Mouse (Mus musculus): Measurements from ENCODE around the gene Acsl1. TPM values are rescaled to one million over a fixed set of nuclear protein-coding genes. Genes with fewer than 3 reads are reported as not detected.
"Not testable (repeated sequence)": the region's sequence is repeated elsewhere in the genome, so short reads cannot be mapped to it uniquely, and the experiment has no call there.

Acsl1 gene
- polyA plus RNA-seq, 1 experiment from 2014 or later: 18.5 TPM

GRCm38 (mm10) chr8:46569659-46570441 lies 99.0 kb downstream of the Acsl1 start:
- no peak overlapping the region for H3K27ac ChIP-seq
- H3K9me3 ChIP-seq (replicated peaks): no peaks in the 10 kb centered on the region
- no peak for ATAC-seq (replicated peaks; ENCODE audit: low FRiP score)
- no peaks in the 10 kb centered on the region for H3K4me1 ChIP-seq
- H3K4me2 ChIP-seq: no peak overlapping the region
- H3K27me3 ChIP-seq: no peaks in the 10 kb centered on the region
- peaks cover 30% of the 10 kb centered on the region for H3K36me3 ChIP-seq
- H3K9ac ChIP-seq: no peak overlapping the region
- no peak overlapping the region for H3K4me3 ChIP-seq (replicated peaks)
- 86% methylated on average over 19 of the region's 19 CpGs for WGBS

GRCm38 (mm10) chr8:46570673-46571072 lies 99.8 kb downstream of the Acsl1 start:
- WGBS: 94% methylated on average over 10 of the region's 14 CpGs
- H3K36me3 ChIP-seq: peaks cover 35% of the 10 kb centered on the region

GRCm38 (mm10) chr8:46573446-46573845 lies 102.6 kb downstream of the Acsl1 start:
- Histone ChIP-seq H3K4me3 (replicated peaks) (no peak overlapping the region), H3K9ac (no peak overlapping the region), H3K27me3 (no peaks in the 10 kb centered on the region), H3K27ac (no peak overlapping the region), H3K9me3 (replicated peaks) (no peaks in the 10 kb centered on the region), H3K36me3 (peaks cover 56% of the 10 kb centered on the region), H3K4me1 (no peaks in the 10 kb centered on the region), H3K4me2 (no peak overlapping the region)
- no peak for ATAC-seq (replicated peaks; ENCODE audit: low FRiP score)
- WGBS: 88% methylated on average over 2 of the region's 2 CpGs

More at GRCm38 (mm10) chr8:46570673-46571072, 99.8 kb downstream of the Acsl1 start:
- Histone ChIP-seq H3K9me3 (replicated peaks) (no peaks in the 10 kb centered on the region), H3K9ac (no peak overlapping the region), H3K4me1 (no peaks in the 10 kb centered on the region), H3K4me2 (no peak overlapping the region), H3K27me3 (no peaks in the 10 kb centered on the region), H3K27ac (no peak overlapping the region), H3K4me3 (replicated peaks) (no peak overlapping the region)
- ATAC-seq (replicated peaks; ENCODE audit: low FRiP score): no peak

GRCm38 (mm10) chr8:46573964-46574363 lies 103.1 kb downstream of the Acsl1 start:
- ATAC-seq (replicated peaks; ENCODE audit: low FRiP score): no peak
- 76% methylated on average over 2 of the region's 2 CpGs for WGBS
- no peak overlapping the region for H3K4me3 ChIP-seq (replicated peaks)
- H3K27me3 ChIP-seq: no peaks in the 10 kb centered on the region
- no peaks in the 10 kb centered on the region for H3K9me3 ChIP-seq (replicated peaks)
- no peak overlapping the region for H3K27ac ChIP-seq
- H3K4me1 ChIP-seq: no peaks in the 10 kb centered on the region
- H3K4me2 ChIP-seq: no peak overlapping the region
- peaks cover 61% of the 10 kb centered on the region for H3K36me3 ChIP-seq
- no peak overlapping the region for H3K9ac ChIP-seq

GRCm38 (mm10) chr8:46578794-46579193 lies 108.0 kb downstream of the Acsl1 start:
- H3K4me2 ChIP-seq: no peak overlapping the region
- H3K9me3 ChIP-seq (replicated peaks): no peaks in the 10 kb centered on the region
- no peak overlapping the region for H3K27ac ChIP-seq
- 96% methylated on average over 9 of the region's 9 CpGs for WGBS
- ATAC-seq (replicated peaks; ENCODE audit: low FRiP score): no peak
- H3K4me1 ChIP-seq: no peaks in the 10 kb centered on the region
- H3K27me3 ChIP-seq: no peaks in the 10 kb centered on the region
- H3K36me3 ChIP-seq: peaks cover 84% of the 10 kb centered on the region
- no peak overlapping the region for H3K4me3 ChIP-seq (replicated peaks)
- H3K9ac ChIP-seq: no peak overlapping the region

- peaks cover 35% of the 10 kb centered on the region for H3K36me3 ChIP-seq
- not testable (repeated sequence) for H3K4me3 ChIP-seq (replicated peaks); H3K27me3 ChIP-seq; H3K27ac ChIP-seq; H3K9me3 ChIP-seq (replicated peaks); H3K4me1 ChIP-seq; H3K9ac ChIP-seq; ATAC-seq (replicated peaks; ENCODE audit: low FRiP score); H3K4me2 ChIP-seq
- WGBS: 55% methylated on average over 4 of the region's 4 CpGs
Observed at GRCm38 (mm10) chr8:46584328-46584727, 113.5 kb downstream of the Acsl1 start.

- Histone ChIP-seq H3K4me2 (no peak overlapping the region), H3K9ac (no peak overlapping the region), H3K4me3 (replicated peaks) (no peak overlapping the region), H3K36me3 (peaks cover 24% of the 10 kb centered on the region), H3K27ac (no peak overlapping the region), H3K4me1 (no peaks in the 10 kb centered on the region), H3K27me3 (no peaks in the 10 kb centered on the region), H3K9me3 (replicated peaks) (no peaks in the 10 kb centered on the region)
- ATAC-seq (replicated peaks; ENCODE audit: low FRiP score): no peak
- WGBS: 76% methylated on average over 3 of the region's 3 CpGs
Observed at GRCm38 (mm10) chr8:46585576-46585975, 114.7 kb downstream of the Acsl1 start.

Other genes with a start within 250 kb of the Acsl1 start
- gene Helt, start 176.4 kb upstream of the Acsl1 start, polyA plus RNA-seq (2015; fragmentation: Nextera tagmentation; extraction: Ambion mirVana): not detected in 2 replicates
- gene Cenpu, start 81.0 kb downstream of the Acsl1 start, polyA plus RNA-seq (2015; fragmentation: Nextera tagmentation; extraction: Ambion mirVana): 18.5 and 19.7 TPM in 2 replicates
- gene Primpol, start 146.2 kb downstream of the Acsl1 start, polyA plus RNA-seq (2015; fragmentation: Nextera tagmentation; extraction: Ambion mirVana): 14.6 and 15.5 TPM in 2 replicates
- 80.9 and 82.5 TPM in 2 replicates for gene Casp3, start 146.3 kb downstream of the Acsl1 start, polyA plus RNA-seq (2015; fragmentation: Nextera tagmentation; extraction: Ambion mirVana)